Mouse (Mus musculus) mouse embryonic stem cell (cell line): ENCODE results near the gene Xkr7.

Experiments used
- in situ Hi-C, 2 experiments: fragments of 300-500 bp; cut with MboI; formaldehyde crosslinking; loops; 1 replicate in 1 of 2; 3 replicates in 1 of 2; pipeline ENCODE4 v1.14.3; 2019 to 2020; ENCODE audit warnings: low sequenced_read_pairs in 2 of 2, low pct_unique_long_range_greater_than_20kb in 1 of 2, mixed read lengths in 1 of 2; ENCODE audit not compliant: unreplicated experiment in 1 of 2

Gene Xkr7

DNA sequence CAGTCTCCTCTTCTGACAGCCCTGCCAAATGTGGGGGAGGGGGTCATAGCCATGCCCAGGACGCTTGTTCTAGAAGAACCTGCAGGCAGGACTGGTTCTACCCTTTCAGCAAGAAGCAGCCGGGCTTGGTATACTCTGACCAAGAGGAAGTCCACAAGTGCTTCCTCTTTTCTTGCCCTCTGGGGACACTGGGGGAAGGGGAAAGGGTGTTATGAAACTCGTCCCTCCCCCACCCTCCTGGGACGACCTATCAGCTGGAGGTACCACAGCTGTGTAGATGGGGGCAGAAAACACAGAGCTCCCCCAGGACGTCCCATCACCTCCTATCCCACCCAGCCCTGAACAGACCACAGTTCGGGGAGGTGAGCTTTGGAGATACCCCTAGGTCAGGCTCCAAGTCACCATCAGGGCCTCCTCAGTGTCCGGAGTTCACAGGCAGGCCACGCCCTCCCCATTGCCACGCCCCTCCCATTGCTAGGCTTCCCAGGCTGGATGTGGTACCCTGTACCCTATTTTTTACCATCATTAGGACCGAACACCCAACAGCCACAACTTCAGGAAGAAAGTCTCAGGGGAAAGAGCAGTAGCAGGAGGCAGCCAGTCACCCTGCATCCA, 59.0 kb downstream of the Xkr7 start:
- in situ Hi-C loops = no loop called here
